12 mouse cellular contexts compared by ENCODE assay signal in the genomic region with DNA sequence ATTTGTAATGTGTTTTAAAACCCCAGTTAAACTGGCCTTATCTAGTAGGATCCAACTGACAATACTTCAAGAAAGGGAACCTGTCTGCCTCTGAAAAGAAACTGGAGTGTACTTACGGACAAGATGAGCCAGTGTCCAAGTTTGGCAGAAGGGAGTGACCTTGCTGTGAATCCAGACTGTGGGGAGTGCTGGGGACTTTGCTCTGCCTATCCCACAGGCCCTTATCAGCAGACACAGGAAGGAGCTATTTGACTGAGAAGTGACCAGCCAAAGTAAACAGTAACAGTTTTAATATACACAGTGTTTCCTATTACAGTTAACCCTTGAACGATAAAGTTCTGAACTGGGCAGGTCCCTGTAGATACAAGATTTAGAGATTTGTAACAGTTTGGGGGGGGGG.
DNase-seq lines count a peak whose midpoint lies in the region; ATAC-seq and TF ChIP-seq lines count a peak whose summit lies in the region.
"Had no signal": no experiment of that assay in that cellular context is flagged by ENCODE, and none has a peak within 500 bp of the region (broad histone marks: within the 10 kb centered on the region; RNA-seq: fewer than 3 reads in every experiment).

No protein-coding gene starts in this region.

- TF ChIP-seq CTCF in left cerebral cortex, adult 2 months (IDR thresholded peaks at IDR 0.05) = no peak

- WGBS in kidney, embryonic 14.5 days = 47% methylated on average over 2 of the region's 2 CpGs
- 14% methylated on average over 2 of the region's 2 CpGs for WGBS in large intestine, adult 2 months

- intact Hi-C loops in left cerebral cortex, adult 2 months (cut with DNase I) = no loop called here

- peak; percentile 74 for ATAC-seq in kidney, embryonic 14.5 days (ENCODE audit: low FRiP score, low TSS enrichment)
- 0 out of 2 replicates have a peak, but pooled peaks have one; percentile 26 for ATAC-seq in megakaryocyte progenitor cell, adult 5-6 weeks (replicated peaks; ENCODE audit: poor library complexity)
- ATAC-seq: hindbrain, embryonic 16.5 days had no signal

- no peak for DNase-seq in kidney, adult 8-10 months
- DNase-seq in adrenal gland, postnatal 25 days = peak; percentile 10
- DNase-seq in large intestine, adult 2 months (ENCODE audit: low read depth, low spot score) = peak; percentile 86
- DNase-seq in left cerebral cortex, adult 2 months (ENCODE audit: extremely low spot score in 1 of 2, low spot score in 2 of 2) = no peak
- DNase-seq in layer of hippocampus, adult 8-10 months (ENCODE audit: low spot score in 2 of 2) = no peak
- DNase-seq in cerebellum, postnatal 25 days = no peak
- DNase-seq: cerebellum, adult 2 months; retina, postnatal 1 day had no signal

- H3K27me3 ChIP-seq in kidney, embryonic 14.5 days (ENCODE audit: control insufficient read depth, insufficient read depth, low read length) = no peaks in the 10 kb centered on the region

- no peak overlapping the region for H3K4me3 ChIP-seq in kidney, embryonic 14.5 days (ENCODE audit: low read length)
- no peak overlapping the region for H3K4me3 ChIP-seq in left cerebral cortex, adult 2 months
- H3K4me3 ChIP-seq: myocyte had no signal

- no peak overlapping the region for H3K9ac ChIP-seq in kidney, embryonic 14.5 days (ENCODE audit: low read depth, low read length)

- H3K4me1 ChIP-seq in kidney, embryonic 14.5 days (ENCODE audit: control insufficient read depth, insufficient read depth, low read length) = no peaks in the 10 kb centered on the region

- peaks cover 18% of the 10 kb centered on the region for H3K36me3 ChIP-seq in kidney, embryonic 14.5 days (ENCODE audit: control insufficient read depth, insufficient read depth, low read length)

- no peak overlapping the region for H3K4me2 ChIP-seq in kidney, embryonic 14.5 days (replicated peaks; ENCODE audit: low read depth, low read length)

- H3K9me3 ChIP-seq in kidney, embryonic 14.5 days (ENCODE audit: control insufficient read depth, low read length) = no peaks in the 10 kb centered on the region

- H3K27ac ChIP-seq in kidney, embryonic 14.5 days (ENCODE audit: low read depth, low read length) = no peak overlapping the region
- no peak overlapping the region for H3K27ac ChIP-seq in left cerebral cortex, adult 2 months

Comparison
In these comparisons a context has a peak if more than half of its experiments do, and no peak if none do; other contexts are left out.
1. DNase-seq: peak in adrenal gland, postnatal 25 days (single experiment) and large intestine, adult 2 months (single experiment); none in kidney, adult 8-10 months (0 of 2), left cerebral cortex, adult 2 months (0 of 2), layer of hippocampus, adult 8-10 months (0 of 2) and cerebellum, postnatal 25 days (0 of 2).